In genomic region chr2:179443226-179443815, GRCm38 (mm10) we compare ENCODE assay signal across 9 mouse cellular contexts. TPM values are rescaled to one million over a fixed set of nuclear protein-coding genes. Genes with fewer than 3 reads are reported as not detected.
A peak's percentile ranks its signal among the peaks of the same experiment; 100 is the strongest.
DNase-seq lines count a peak whose midpoint lies in the region; ATAC-seq and TF ChIP-seq lines count a peak whose summit lies in the region.
"Had no signal": no experiment of that assay in that cellular context is flagged by ENCODE, and none has a peak within 500 bp of the region (broad histone marks: within the 10 kb centered on the region; RNA-seq: fewer than 3 reads in every experiment).

No protein-coding gene starts in this region.

- H3K4me1 ChIP-seq in cerebellum, adult 2 months (ENCODE audit: control insufficient read depth, insufficient read depth, low read length): no peaks in the 10 kb centered on the region
- peaks cover 42% of the 10 kb centered on the region for H3K4me1 ChIP-seq in embryonic facial prominence, embryonic 10.5 days
- no peaks in the 10 kb centered on the region; the same call in 1 of the 2 replicates for H3K4me1 ChIP-seq in heart, embryonic 11.5 days (ENCODE audit: control insufficient read depth, insufficient read depth, low read length)
- H3K4me1 ChIP-seq in kidney, embryonic 15.5 days: peaks cover 39% of the 10 kb centered on the region
- no peaks in the 10 kb centered on the region for H3K4me1 ChIP-seq in liver, embryonic 11.5 days (replicated peaks; ENCODE audit: control insufficient read depth, insufficient read depth, low read length)
- peaks cover 57% of the 10 kb centered on the region for H3K4me1 ChIP-seq in neural tube, embryonic 13.5 days (replicated peaks)

- no peak for ATAC-seq in heart, embryonic 11.5 days (replicated peaks; ENCODE audit: insufficient number of reproducible peaks, low FRiP score, low TSS enrichment)
- ATAC-seq in kidney, embryonic 15.5 days (replicated peaks; ENCODE audit: low FRiP score): peak; percentile 80
- no peak for ATAC-seq in liver, embryonic 11.5 days (replicated peaks; ENCODE audit: low FRiP score)
- ATAC-seq in neural tube, embryonic 13.5 days (ENCODE audit: low read depth): peak; percentile 34

- WGBS in cerebellum, adult 2 months: under 1% methylated on average over 51 of the region's 51 CpGs
- under 1% methylated on average over 51 of the region's 51 CpGs for WGBS in embryonic facial prominence, embryonic 10.5 days
- WGBS in heart, embryonic 11.5 days (ENCODE audit: insufficient replicate concordance): under 1% methylated on average over 51 of the region's 51 CpGs
- WGBS in kidney, embryonic 15.5 days: under 1% methylated on average over 51 of the region's 51 CpGs
- under 1% methylated on average over 51 of the region's 51 CpGs for WGBS in liver, embryonic 11.5 days
- WGBS in neural tube, embryonic 13.5 days: under 1% methylated on average over 51 of the region's 51 CpGs

- H3K9ac ChIP-seq in heart, embryonic 11.5 days (ENCODE audit: low read depth, low read length): peak overlapping the region; percentile 58; the same call in 1 of the 2 replicates
- H3K9ac ChIP-seq in kidney, embryonic 15.5 days: peak overlapping the region; percentile 71
- H3K9ac ChIP-seq in liver, embryonic 11.5 days (ENCODE audit: low read depth, low read length): no peak overlapping the region
- peak overlapping the region; percentile 85 for H3K9ac ChIP-seq in neural tube, embryonic 13.5 days

- DNase-seq in cerebellum, adult 2 months: peak in 1 of 2 experiments; percentile 41
- no peak for DNase-seq in cerebellum, postnatal 4 days (ENCODE audit: low spot score in 2 of 2)
- peak; percentile 76 for DNase-seq in embryonic facial prominence, embryonic 10.5 days (ENCODE audit: low spot score)
- DNase-seq in liver, embryonic 11.5 days (ENCODE audit: low spot score): peak; percentile 52
- DNase-seq in yolk sac, embryonic 10.5 days (ENCODE audit: low spot score): peak; percentile 42

- no peaks in the 10 kb centered on the region for H3K36me3 ChIP-seq in embryonic facial prominence, embryonic 10.5 days (replicated peaks)
- no peaks in the 10 kb centered on the region for H3K36me3 ChIP-seq in heart, embryonic 11.5 days (ENCODE audit: control insufficient read depth, insufficient read depth, low read length)
- H3K36me3 ChIP-seq in kidney, embryonic 15.5 days: no peaks in the 10 kb centered on the region
- H3K36me3 ChIP-seq in liver, embryonic 11.5 days (ENCODE audit: control insufficient read depth, insufficient read depth, low read length): no peaks in the 10 kb centered on the region
- H3K36me3 ChIP-seq in neural tube, embryonic 13.5 days: no peaks in the 10 kb centered on the region

- H3K27ac ChIP-seq in cerebellum, adult 2 months (ENCODE audit: insufficient read depth, low read length): no peak overlapping the region
- peak overlapping the region; percentile 78 for H3K27ac ChIP-seq in embryonic facial prominence, embryonic 10.5 days (replicated peaks)
- H3K27ac ChIP-seq in heart, embryonic 11.5 days (ENCODE audit: low read depth, low read length): no peak overlapping the region
- peak overlapping the region; percentile 83 for H3K27ac ChIP-seq in kidney, embryonic 15.5 days
- H3K27ac ChIP-seq in liver, embryonic 11.5 days (ENCODE audit: low read depth, low read length): no peak overlapping the region
- peak overlapping the region; percentile 91 for H3K27ac ChIP-seq in neural tube, embryonic 13.5 days (replicated peaks)

- no peak for TF ChIP-seq POLR2A in cerebellum, adult 2 months (IDR thresholded peaks at IDR 0.05; ENCODE audit: borderline replicate concordance, insufficient read depth, low read length)

- no peaks in the 10 kb centered on the region for H3K27me3 ChIP-seq in cerebellum, adult 2 months (ENCODE audit: control insufficient read depth, insufficient read depth, low read length)
- peaks cover 67% of the 10 kb centered on the region for H3K27me3 ChIP-seq in embryonic facial prominence, embryonic 10.5 days (replicated peaks; ENCODE audit: low read depth, poor library complexity, severe bottlenecking)
- peaks cover 37% of the 10 kb centered on the region for H3K27me3 ChIP-seq in heart, embryonic 11.5 days (ENCODE audit: control insufficient read depth, insufficient read depth, low read length)
- H3K27me3 ChIP-seq in kidney, embryonic 15.5 days: peaks cover 30% of the 10 kb centered on the region
- peaks cover 45% of the 10 kb centered on the region for H3K27me3 ChIP-seq in liver, embryonic 11.5 days (replicated peaks; ENCODE audit: control insufficient read depth, insufficient read depth, low read length)
- peaks cover 25% of the 10 kb centered on the region for H3K27me3 ChIP-seq in neural tube, embryonic 13.5 days

- H3K4me2 ChIP-seq in heart, embryonic 11.5 days: peak overlapping the region; percentile 99
- peak overlapping the region; percentile 91 for H3K4me2 ChIP-seq in kidney, embryonic 15.5 days
- peak overlapping the region; percentile 71 for H3K4me2 ChIP-seq in liver, embryonic 11.5 days
- H3K4me2 ChIP-seq in neural tube, embryonic 13.5 days: peak overlapping the region; percentile 91

- H3K4me3 ChIP-seq in cerebellum, adult 2 months (replicated peaks; ENCODE audit: insufficient read depth, low read depth, low read length): peak overlapping the region; percentile 57
- peak overlapping the region; percentile 78 for H3K4me3 ChIP-seq in embryonic facial prominence, embryonic 10.5 days
- peak overlapping the region; percentile 66 for H3K4me3 ChIP-seq in heart, embryonic 11.5 days (ENCODE audit: low read depth, low read length)
- H3K4me3 ChIP-seq in kidney, embryonic 15.5 days (replicated peaks): peak overlapping the region; percentile 63
- H3K4me3 ChIP-seq in liver, embryonic 11.5 days (ENCODE audit: low read depth, low read length): peak overlapping the region; percentile 54
- peak overlapping the region; percentile 77 for H3K4me3 ChIP-seq in neural tube, embryonic 13.5 days

- H3K9me3 ChIP-seq in embryonic facial prominence, embryonic 10.5 days: no peaks in the 10 kb centered on the region
- no peaks in the 10 kb centered on the region for H3K9me3 ChIP-seq in heart, embryonic 11.5 days (replicated peaks; ENCODE audit: control insufficient read depth, low read length)
- no peaks in the 10 kb centered on the region for H3K9me3 ChIP-seq in kidney, embryonic 15.5 days (replicated peaks)
- no peaks in the 10 kb centered on the region for H3K9me3 ChIP-seq in liver, embryonic 11.5 days (ENCODE audit: control insufficient read depth, low read length)
- no peaks in the 10 kb centered on the region for H3K9me3 ChIP-seq in neural tube, embryonic 13.5 days

- TF ChIP-seq CTCF in cerebellum, adult 2 months (IDR thresholded peaks at IDR 0.05; ENCODE audit: borderline replicate concordance, insufficient read depth, low read depth, low read length): no peak

RNA-seq across cellular contexts. Expression of gene Cdh4, which starts 1.1 kb away (rescaled TPM):
- 9.3 and 11.0 TPM in 2 replicates for polyA plus RNA-seq in cerebellum, adult 2 months (2012; rRNA removed)
- 2.9 and 4.0 TPM in 2 replicates for polyA plus RNA-seq in embryonic facial prominence, embryonic 10.5 days (2016; fragmentation: Nextera tagmentation; extraction: Ambion mirVana)
- 0.56 and 0.75 TPM in 2 replicates for polyA plus RNA-seq in heart, embryonic 11.5 days (2014; fragmentation: Nextera tagmentation; extraction: Ambion mirVana)
- 23.2 and 24.1 TPM in 2 replicates for polyA plus RNA-seq in kidney, embryonic 15.5 days (2015; fragmentation: Nextera tagmentation; extraction: Ambion mirVana)
- 0.51 and 0.78 TPM in 2 replicates for polyA plus RNA-seq in liver, embryonic 11.5 days (2014; fragmentation: Nextera tagmentation; extraction: Ambion mirVana)
- polyA plus RNA-seq in neural tube, embryonic 13.5 days (2015; fragmentation: Nextera tagmentation; extraction: Ambion mirVana): 32.0 and 32.7 TPM in 2 replicates
- polyA plus RNA-seq: C2C12 had no signal

Comparison
In these comparisons a context has a peak if more than half of its experiments do, and no peak if none do; other contexts are left out.
1. DNase-seq: peak in embryonic facial prominence, embryonic 10.5 days (single experiment), liver, embryonic 11.5 days (single experiment) and yolk sac, embryonic 10.5 days (single experiment); none in cerebellum, postnatal 4 days (0 of 2).
2. H3K27ac ChIP-seq: peak in embryonic facial prominence, embryonic 10.5 days (single experiment), kidney, embryonic 15.5 days (single experiment) and neural tube, embryonic 13.5 days (single experiment); none in cerebellum, adult 2 months (single experiment), heart, embryonic 11.5 days (single experiment) and liver, embryonic 11.5 days (single experiment).
3. ATAC-seq: peak in kidney, embryonic 15.5 days (single experiment) and neural tube, embryonic 13.5 days (single experiment); none in heart, embryonic 11.5 days (single experiment) and liver, embryonic 11.5 days (single experiment).
4. Peak in every context shown above with its lines, with median percentiles within 50 percentile points of each other: H3K4me3 ChIP-seq and H3K4me2 ChIP-seq.